Comparison of ENCODE assay signal across 20 mouse cellular contexts in genomic region chr6:50371501-50372086, GRCm38 (mm10).
A peak's percentile ranks its signal among the peaks of the same experiment; 100 is the strongest.
DNase-seq lines count a peak whose midpoint lies in the region; ATAC-seq and TF ChIP-seq lines count a peak whose summit lies in the region.
"Had no signal": no experiment of that assay in that cellular context is flagged by ENCODE, and none has a peak within 500 bp of the region (broad histone marks: within the 10 kb centered on the region; RNA-seq: fewer than 3 reads in every experiment).

No protein-coding gene starts in this region.

- H3K36me3 ChIP-seq in stomach, embryonic 15.5 days, result no peaks in the 10 kb centered on the region
- H3K36me3 ChIP-seq in stomach, postnatal 0 days (ENCODE audit: control insufficient read depth, insufficient read depth, low read length), result 0 out of 2 replicates have a peak, but pooled peaks cover 2% of the 10 kb centered on the region
- no peaks in the 10 kb centered on the region for H3K36me3 ChIP-seq in intestine, embryonic 15.5 days
- H3K36me3 ChIP-seq: hindbrain, embryonic 13.5 days had no signal

- H3K9me3 ChIP-seq in stomach, embryonic 15.5 days, result no peaks in the 10 kb centered on the region
- no peaks in the 10 kb centered on the region for H3K9me3 ChIP-seq in stomach, postnatal 0 days (ENCODE audit: control insufficient read depth, low read length)
- H3K9me3 ChIP-seq in intestine, embryonic 15.5 days, result no peaks in the 10 kb centered on the region
- H3K9me3 ChIP-seq: embryonic facial prominence, embryonic 15.5 days; forebrain, embryonic 10.5 days; heart, embryonic 10.5 days; hindbrain, embryonic 13.5 days had no signal

- intact Hi-C loops in heart, postnatal 14 days (cut with DNase I), result no loop called here

- no peak for DNase-seq in stomach, postnatal 0 days (ENCODE audit: low spot score)
- DNase-seq in heart, postnatal 14 days, result no peak
- no peak for DNase-seq in right cerebral cortex, postnatal 4 days
- DNase-seq: adrenal gland, adult 8-10 months; adrenal gland, postnatal 36 days; cerebellum, adult 2 months; cerebellum, postnatal 10 days; embryo, embryonic 11 days; heart, adult 18-20 months; heart, postnatal 10 days had no signal

- H3K4me1 ChIP-seq in stomach, embryonic 15.5 days, result no peaks in the 10 kb centered on the region
- H3K4me1 ChIP-seq in stomach, postnatal 0 days (replicated peaks; ENCODE audit: control insufficient read depth, insufficient read depth), result peaks cover 2% of the 10 kb centered on the region; the same call in 1 of the 2 replicates
- H3K4me1 ChIP-seq in intestine, embryonic 15.5 days (replicated peaks), result 0 out of 2 replicates have a peak, but pooled peaks cover 8% of the 10 kb centered on the region

- no peak overlapping the region for H3K4me3 ChIP-seq in stomach, embryonic 15.5 days (replicated peaks)
- H3K4me3 ChIP-seq in stomach, postnatal 0 days (ENCODE audit: low read depth, low read length), result no peak overlapping the region
- H3K4me3 ChIP-seq in intestine, embryonic 15.5 days (replicated peaks), result no peak overlapping the region
- H3K4me3 ChIP-seq: embryonic facial prominence, embryonic 15.5 days; erythroblast, embryonic 14.5 days; forebrain, embryonic 10.5 days; heart, embryonic 10.5 days; hindbrain, embryonic 13.5 days had no signal

- TF ChIP-seq EP300 in stomach, postnatal 0 days (optimal IDR thresholded peaks at IDR 0.05), result no peak

- TF ChIP-seq CTCF in stomach, postnatal 0 days (IDR thresholded peaks at IDR 0.05; ENCODE audit: low read depth), result no peak

- ATAC-seq in stomach, embryonic 15.5 days (ENCODE audit: insufficient read depth, low FRiP score, low read depth), result peak; percentile 25; the same call in 1 of the 2 replicates
- ATAC-seq in stomach, postnatal 0 days (ENCODE audit: low FRiP score, low TSS enrichment), result no peak
- ATAC-seq in intestine, embryonic 15.5 days, result peak; percentile 68
- peak; percentile 67 for ATAC-seq in megakaryocyte-erythroid progenitor cell, adult 5-6 weeks (replicated peaks; ENCODE audit: low FRiP score, low TSS enrichment, poor library complexity, severe bottlenecking)
- ATAC-seq: forebrain, embryonic 14.5 days had no signal

- H3K9ac ChIP-seq in stomach, embryonic 15.5 days, result no peak overlapping the region
- H3K9ac ChIP-seq in stomach, postnatal 0 days (ENCODE audit: low read length), result no peak overlapping the region
- no peak overlapping the region for H3K9ac ChIP-seq in intestine, embryonic 15.5 days
- H3K9ac ChIP-seq: embryonic facial prominence, embryonic 15.5 days; hindbrain, embryonic 13.5 days had no signal

- H3K4me2 ChIP-seq in stomach, embryonic 15.5 days, result no peak overlapping the region
- no peak overlapping the region for H3K4me2 ChIP-seq in stomach, postnatal 0 days (replicated peaks; ENCODE audit: low read depth)
- no peak overlapping the region for H3K4me2 ChIP-seq in intestine, embryonic 15.5 days (replicated peaks)
- H3K4me2 ChIP-seq: embryonic facial prominence, embryonic 15.5 days; hindbrain, embryonic 13.5 days had no signal

- H3K27me3 ChIP-seq in stomach, embryonic 15.5 days (replicated peaks), result no peaks in the 10 kb centered on the region
- no peaks in the 10 kb centered on the region for H3K27me3 ChIP-seq in stomach, postnatal 0 days (ENCODE audit: control insufficient read depth, insufficient read depth, low read length)
- H3K27me3 ChIP-seq in intestine, embryonic 15.5 days (replicated peaks), result no peaks in the 10 kb centered on the region
- H3K27me3 ChIP-seq: CH12.LX; embryonic facial prominence, embryonic 15.5 days; hindbrain, embryonic 13.5 days had no signal

- 72% methylated on average over 8 of the region's 8 CpGs for WGBS in stomach, embryonic 15.5 days
- 73% methylated on average over 8 of the region's 8 CpGs for WGBS in stomach, postnatal 0 days
- WGBS in intestine, embryonic 15.5 days, result 70% methylated on average over 8 of the region's 8 CpGs

- H3K27ac ChIP-seq in stomach, embryonic 15.5 days, result no peak overlapping the region
- H3K27ac ChIP-seq in stomach, postnatal 0 days (replicated peaks), result no peak overlapping the region
- H3K27ac ChIP-seq in intestine, embryonic 15.5 days, result no peak overlapping the region
- H3K27ac ChIP-seq: embryonic facial prominence, embryonic 15.5 days; forebrain, embryonic 10.5 days; heart, embryonic 10.5 days; hindbrain, embryonic 13.5 days had no signal
